Comparison of ENCODE assay signal across 28 mouse cellular contexts in genomic region chr9:98668423-98669330, GRCm38 (mm10).
DNase-seq lines count a peak whose midpoint lies in the region; ATAC-seq lines count a peak whose summit lies in the region.
"Had no signal": no experiment of that assay in that cellular context is flagged by ENCODE, and none has a peak within 500 bp of the region (broad histone marks: within the 10 kb centered on the region; RNA-seq: fewer than 3 reads in every experiment).

No protein-coding gene starts in this region.

- no peaks in the 10 kb centered on the region for H3K36me3 ChIP-seq in forebrain, embryonic 15.5 days
- H3K36me3 ChIP-seq in hindbrain, embryonic 14.5 days (replicated peaks; ENCODE audit: control insufficient read depth, insufficient read depth), result no peaks in the 10 kb centered on the region
- H3K36me3 ChIP-seq: embryonic facial prominence, embryonic 12.5 days; G1E; hindbrain, embryonic 10.5 days; limb, embryonic 15.5 days; midbrain, embryonic 13.5 days; neural tube, embryonic 12.5 days had no signal

- 33% methylated on average over 23 of the region's 23 CpGs for WGBS in forebrain, embryonic 15.5 days
- WGBS in hindbrain, embryonic 14.5 days, result 76% methylated on average over 23 of the region's 23 CpGs

- H3K27me3 ChIP-seq in forebrain, embryonic 15.5 days, result no peaks in the 10 kb centered on the region
- H3K27me3 ChIP-seq in hindbrain, embryonic 14.5 days (ENCODE audit: control insufficient read depth, insufficient read depth, low read length), result no peaks in the 10 kb centered on the region
- H3K27me3 ChIP-seq: limb, embryonic 15.5 days; midbrain, embryonic 13.5 days; neural tube, embryonic 12.5 days had no signal

- H3K4me1 ChIP-seq in forebrain, embryonic 15.5 days, result peaks cover 9% of the 10 kb centered on the region; the same call in 1 of the 2 replicates
- H3K4me1 ChIP-seq in hindbrain, embryonic 14.5 days (replicated peaks; ENCODE audit: control insufficient read depth, insufficient read depth, low read length), result no peaks in the 10 kb centered on the region
- H3K4me1 ChIP-seq: embryonic facial prominence, embryonic 12.5 days; hindbrain, embryonic 10.5 days; limb, embryonic 15.5 days; midbrain, embryonic 13.5 days; neural tube, embryonic 12.5 days had no signal

- no peak overlapping the region for H3K27ac ChIP-seq in forebrain, embryonic 15.5 days (replicated peaks)
- H3K27ac ChIP-seq in hindbrain, embryonic 14.5 days, result no peak overlapping the region
- H3K27ac ChIP-seq: embryonic facial prominence, embryonic 12.5 days; hindbrain, embryonic 10.5 days; limb, embryonic 15.5 days; liver, embryonic 14.5 days; midbrain, embryonic 13.5 days; neural tube, embryonic 12.5 days had no signal

- H3K9ac ChIP-seq in forebrain, embryonic 15.5 days (replicated peaks), result no peak overlapping the region
- H3K9ac ChIP-seq in hindbrain, embryonic 14.5 days, result no peak overlapping the region
- H3K9ac ChIP-seq: embryonic facial prominence, embryonic 12.5 days; limb, embryonic 15.5 days; liver, embryonic 14.5 days; lung, embryonic 14.5 days; midbrain, embryonic 13.5 days; neural tube, embryonic 12.5 days had no signal

- 0 out of 2 replicates have a peak, but pooled peaks have one; percentile 55 for ATAC-seq in forebrain, embryonic 15.5 days (replicated peaks)
- ATAC-seq in hindbrain, embryonic 14.5 days (ENCODE audit: low FRiP score), result no peak
- ATAC-seq: activated CD4-positive, CD25-positive, alpha-beta regulatory T cell, adult 4 months; midbrain, embryonic 13.5 days had no signal

- no peak overlapping the region for H3K4me3 ChIP-seq in forebrain, embryonic 15.5 days
- H3K4me3 ChIP-seq in hindbrain, embryonic 14.5 days (replicated peaks; ENCODE audit: low read length), result no peak overlapping the region
- H3K4me3 ChIP-seq: embryonic facial prominence, embryonic 12.5 days; erythroblast, embryonic 14.5 days; hindbrain, embryonic 10.5 days; limb, embryonic 15.5 days; midbrain, embryonic 13.5 days; neural tube, embryonic 12.5 days had no signal

- no peaks in the 10 kb centered on the region for H3K9me3 ChIP-seq in forebrain, embryonic 15.5 days
- no peaks in the 10 kb centered on the region for H3K9me3 ChIP-seq in hindbrain, embryonic 14.5 days (ENCODE audit: control insufficient read depth, low read length)
- H3K9me3 ChIP-seq: embryonic facial prominence, embryonic 12.5 days; hindbrain, embryonic 10.5 days; limb, embryonic 15.5 days; midbrain, embryonic 13.5 days; neural tube, embryonic 12.5 days had no signal

- peak; percentile 2 for DNase-seq in ovary, postnatal 36 days (ENCODE audit: low spot score)
- no peak for DNase-seq in ovary, adult 18-20 months (ENCODE audit: low spot score)
- peak; percentile 73 for DNase-seq in 3T3-L1 (ENCODE audit: low read depth, low spot score)
- peak; percentile 28 for DNase-seq in fibroblast of lung, adult 2 months (ENCODE audit: low read depth)
- no peak for DNase-seq in heart, adult 18-20 months
- DNase-seq in hindbrain, embryonic 14.5 days (ENCODE audit: low spot score), result no peak
- no peak for DNase-seq in right cerebral cortex, postnatal 36 days (ENCODE audit: low spot score in 2 of 2)
- DNase-seq: adrenal gland, adult 8-10 months; B cell, adult 2 months; cerebellum, postnatal 10 days; gastrocnemius, postnatal 10 days; kidney, adult 18-20 months; kidney, postnatal 4 days; lung, embryonic 14.5 days; right cerebral cortex, postnatal 14 days; spleen, adult 18-20 months; thymus, postnatal 36 days had no signal

- H3K4me2 ChIP-seq in forebrain, embryonic 15.5 days (replicated peaks), result peak overlapping the region; percentile 25
- no peak overlapping the region for H3K4me2 ChIP-seq in hindbrain, embryonic 14.5 days (replicated peaks)
- H3K4me2 ChIP-seq: embryonic facial prominence, embryonic 12.5 days; heart, embryonic 11.5 days; limb, embryonic 15.5 days; lung, embryonic 14.5 days; midbrain, embryonic 13.5 days; neural tube, embryonic 12.5 days had no signal

Comparison
In these comparisons a context has a peak if more than half of its experiments do, and no peak if none do; other contexts are left out.
1. DNase-seq: peak in ovary, postnatal 36 days (single experiment), 3T3-L1 (single experiment) and fibroblast of lung, adult 2 months (single experiment); none in ovary, adult 18-20 months (single experiment), heart, adult 18-20 months (0 of 2), hindbrain, embryonic 14.5 days (single experiment) and right cerebral cortex, postnatal 36 days (0 of 2).